Mouse (Mus musculus) midbrain, embryonic 12.5 days (tissue): ENCODE results near the gene Ctnnbip1. TPM values are rescaled to one million over a fixed set of nuclear protein-coding genes. Genes with fewer than 3 reads are reported as not detected.

Experiments
- ATAC-seq: fragments of 200-750 bp; cut with Nextera tagmentation; 2 replicates; pipeline ENCODE4 v1.8.0; 2017; ENCODE audit warnings: low read depth, moderate TSS enrichment, moderate library complexity; ENCODE audit not compliant: low FRiP score
- H3K27ac ChIP-seq: fragments of 300-500 bp; sonication (generic); replicated peaks from 2 replicates; pipeline ENCODE4 v1.5.1; 2016; ENCODE audit warnings: mild to moderate bottlenecking
- H3K27me3 ChIP-seq: fragments of 300-500 bp; sonication (generic); 2 replicates; pipeline ENCODE4 v1.6.1; 2016; ENCODE audit warnings: mild to moderate bottlenecking
- H3K36me3 ChIP-seq: fragments of 300-500 bp; sonication (generic); 2 replicates; pipeline ENCODE4 v1.6.1; 2016
- H3K4me1 ChIP-seq: fragments of 300-500 bp; sonication (generic); 2 replicates; pipeline ENCODE4 v1.6.1; 2016
- H3K4me2 ChIP-seq: fragments of 300-500 bp; sonication (generic); replicated peaks from 2 replicates; pipeline ENCODE4 v1.6.1; 2016; ENCODE audit warnings: mild to moderate bottlenecking, moderate library complexity
- H3K4me3 ChIP-seq: fragments of 300-500 bp; sonication (generic); 2 replicates; pipeline ENCODE4 v1.5.1; 2016; ENCODE audit warnings: mild to moderate bottlenecking
- H3K9ac ChIP-seq: fragments of 300-500 bp; sonication (generic); replicated peaks from 2 replicates; pipeline ENCODE4 v1.6.1; 2016; ENCODE audit warnings: mild to moderate bottlenecking, moderate library complexity
- H3K9me3 ChIP-seq: fragments of 300-500 bp; sonication (generic); 2 replicates; pipeline ENCODE4 v1.6.1; 2016; ENCODE audit warnings: mild to moderate bottlenecking
- WGBS: fragments of 180-500 bp; shearing (Covaris S2); methylation state at CpG from one replicate; pipeline ENCODE4 v1.1.7; 2016; 5-methylcytosine and 5-hydroxymethylcytosine counted together
- polyA plus RNA-seq: library from polyadenylated mRNA; unstranded; fragments of >200 nt; fragmentation: Nextera tagmentation; extraction: Ambion mirVana; gene quantifications from 2 replicates; pipeline ENCODE4 v1.2.1, GENCODE M21; 2016

The Ctnnbip1 gene
- polyA plus RNA-seq, 1 experiment from 2014 or later: 68.2 TPM

- no peak overlapping the region for H3K4me3 ChIP-seq
- H3K27me3 ChIP-seq: no peaks in the 10 kb centered on the region
- no peaks in the 10 kb centered on the region for H3K9me3 ChIP-seq
- no peak overlapping the region for H3K9ac ChIP-seq
- H3K27ac ChIP-seq: no peak overlapping the region
- WGBS: 79% methylated on average over 12 of the region's 12 CpGs
- H3K4me2 ChIP-seq: no peak overlapping the region
- ATAC-seq: no peak
- peaks cover 30% of the 10 kb centered on the region for H3K4me1 ChIP-seq
- no peaks in the 10 kb centered on the region for H3K36me3 ChIP-seq
Observed at GRCm38 (mm10) chr4:149597641-149598208, 79.7 kb downstream of the Ctnnbip1 start.

- WGBS: 83% methylated on average over 6 of the region's 6 CpGs
- H3K9ac ChIP-seq: no peak overlapping the region
- ATAC-seq: no peak
- no peak overlapping the region for H3K4me2 ChIP-seq
- H3K4me1 ChIP-seq: peaks cover 25% of the 10 kb centered on the region
- no peak overlapping the region for H3K4me3 ChIP-seq
- H3K27ac ChIP-seq: no peak overlapping the region
- no peaks in the 10 kb centered on the region for H3K9me3 ChIP-seq
- H3K36me3 ChIP-seq: no peaks in the 10 kb centered on the region
- no peaks in the 10 kb centered on the region for H3K27me3 ChIP-seq
Observed at GRCm38 (mm10) chr4:149599549-149599948, 81.5 kb downstream of the Ctnnbip1 start.

GRCm38 (mm10) chr4:149600130-149600529 lies 82.1 kb downstream of the Ctnnbip1 start:
- H3K36me3 ChIP-seq: no peaks in the 10 kb centered on the region
- WGBS: 90% methylated on average over 4 of the region's 4 CpGs
- no peak for ATAC-seq
- peaks cover 20% of the 10 kb centered on the region for H3K4me1 ChIP-seq
- H3K4me2 ChIP-seq: no peak overlapping the region
- H3K9me3 ChIP-seq: no peaks in the 10 kb centered on the region
- H3K9ac ChIP-seq: no peak overlapping the region
- H3K27me3 ChIP-seq: no peaks in the 10 kb centered on the region
- no peak overlapping the region for H3K4me3 ChIP-seq
- no peak overlapping the region for H3K27ac ChIP-seq

GRCm38 (mm10) chr4:149601484-149601883 lies 83.4 kb downstream of the Ctnnbip1 start:
- peaks cover 26% of the 10 kb centered on the region for H3K4me1 ChIP-seq
- no peaks in the 10 kb centered on the region for H3K9me3 ChIP-seq
- H3K36me3 ChIP-seq: no peaks in the 10 kb centered on the region
- 41% methylated on average over 4 of the region's 4 CpGs for WGBS
- H3K4me3 ChIP-seq: no peak overlapping the region
- no peaks in the 10 kb centered on the region for H3K27me3 ChIP-seq
- H3K27ac ChIP-seq: 0 out of 2 replicates have a peak overlapping the region, but pooled peaks have one; percentile 15
- no peak for ATAC-seq
- H3K4me2 ChIP-seq: no peak overlapping the region
- H3K9ac ChIP-seq: no peak overlapping the region

- ATAC-seq: no peak
- Histone ChIP-seq H3K9ac (no peak overlapping the region), H3K27me3 (no peaks in the 10 kb centered on the region), H3K36me3 (no peaks in the 10 kb centered on the region), H3K9me3 (no peaks in the 10 kb centered on the region), H3K4me1 (peaks cover 34% of the 10 kb centered on the region), H3K4me3 (no peak overlapping the region), H3K27ac (no peak overlapping the region), H3K4me2 (no peak overlapping the region)
- WGBS: 51% methylated on average over 7 of the region's 7 CpGs
Observed at GRCm38 (mm10) chr4:149602236-149602635, 84.2 kb downstream of the Ctnnbip1 start.

- Histone ChIP-seq H3K4me1 (peaks cover 42% of the 10 kb centered on the region), H3K36me3 (0 out of 2 replicates have a peak, but pooled peaks cover 3% of the 10 kb centered on the region), H3K27me3 (no peaks in the 10 kb centered on the region), H3K4me3 (no peak overlapping the region), H3K4me2 (no peak overlapping the region), H3K27ac (no peak overlapping the region), H3K9ac (no peak overlapping the region), H3K9me3 (no peaks in the 10 kb centered on the region)
- ATAC-seq: no peak
- WGBS: 53% methylated on average over 1 of the region's 1 CpGs
Observed at GRCm38 (mm10) chr4:149603860-149604259, 85.8 kb downstream of the Ctnnbip1 start.

GRCm38 (mm10) chr4:149604518-149604917 lies 86.5 kb downstream of the Ctnnbip1 start:
- H3K27ac ChIP-seq: no peak overlapping the region
- WGBS: 79% methylated on average over 3 of the region's 3 CpGs
- H3K9me3 ChIP-seq: no peaks in the 10 kb centered on the region
- peaks cover 48% of the 10 kb centered on the region for H3K4me1 ChIP-seq
- no peak overlapping the region for H3K4me2 ChIP-seq
- H3K27me3 ChIP-seq: no peaks in the 10 kb centered on the region
- H3K9ac ChIP-seq: no peak overlapping the region
- 0 out of 2 replicates have a peak, but pooled peaks cover 3% of the 10 kb centered on the region for H3K36me3 ChIP-seq
- ATAC-seq: no peak
- H3K4me3 ChIP-seq: no peak overlapping the region

- no peak for ATAC-seq
- no peaks in the 10 kb centered on the region for H3K27me3 ChIP-seq
- no peak overlapping the region for H3K4me2 ChIP-seq
- H3K4me3 ChIP-seq: no peak overlapping the region
- no peaks in the 10 kb centered on the region for H3K9me3 ChIP-seq
- WGBS: 76% methylated on average over 18 of the region's 18 CpGs
- H3K9ac ChIP-seq: no peak overlapping the region
- 0 out of 2 replicates have a peak, but pooled peaks cover 3% of the 10 kb centered on the region for H3K36me3 ChIP-seq
- peaks cover 47% of the 10 kb centered on the region for H3K4me1 ChIP-seq
- H3K27ac ChIP-seq: peak overlapping the region; percentile 54
Observed at GRCm38 (mm10) chr4:149606056-149606455, 88.0 kb downstream of the Ctnnbip1 start.

- ATAC-seq: 0 out of 2 replicates have a peak, but pooled peaks have one; percentile 23
- Histone ChIP-seq H3K4me2 (no peak overlapping the region), H3K36me3 (0 out of 2 replicates have a peak, but pooled peaks cover 3% of the 10 kb centered on the region), H3K9me3 (no peaks in the 10 kb centered on the region), H3K27me3 (no peaks in the 10 kb centered on the region), H3K4me3 (no peak overlapping the region), H3K9ac (no peak overlapping the region; the same call in 1 of the 2 replicates), H3K27ac (peak overlapping the region; percentile 54; the same call in 1 of the 2 replicates), H3K4me1 (peaks cover 41% of the 10 kb centered on the region)
- 42% methylated on average over 15 of the region's 15 CpGs for WGBS
Observed at GRCm38 (mm10) chr4:149606766-149607358, 88.8 kb downstream of the Ctnnbip1 start.

GRCm38 (mm10) chr4:149607591-149608308 lies 89.7 kb downstream of the Ctnnbip1 start:
- ATAC-seq: peak; percentile 30; the same call in 1 of the 2 replicates
- Histone ChIP-seq H3K9ac (no peak overlapping the region), H3K36me3 (0 out of 2 replicates have a peak, but pooled peaks cover 3% of the 10 kb centered on the region), H3K27me3 (no peaks in the 10 kb centered on the region), H3K4me3 (no peak overlapping the region), H3K4me1 (peaks cover 36% of the 10 kb centered on the region), H3K27ac (peak overlapping the region; percentile 54; the same call in 1 of the 2 replicates), H3K9me3 (no peaks in the 10 kb centered on the region), H3K4me2 (no peak overlapping the region)
- 64% methylated on average over 20 of the region's 20 CpGs for WGBS

GRCm38 (mm10) chr4:149608309-149608638 lies 90.2 kb downstream of the Ctnnbip1 start:
- ATAC-seq: no peak
- no peak overlapping the region for H3K9ac ChIP-seq

More at GRCm38 (mm10) chr4:149608309-149608638, 90.2 kb downstream of the Ctnnbip1 start:
- H3K36me3 ChIP-seq: 0 out of 2 replicates have a peak, but pooled peaks cover 3% of the 10 kb centered on the region
- WGBS: 84% methylated on average over 6 of the region's 6 CpGs
- no peak overlapping the region for H3K4me2 ChIP-seq
- no peaks in the 10 kb centered on the region for H3K9me3 ChIP-seq
- no peak overlapping the region for H3K4me3 ChIP-seq
- H3K27ac ChIP-seq: no peak overlapping the region
- no peaks in the 10 kb centered on the region for H3K27me3 ChIP-seq
- H3K4me1 ChIP-seq: peaks cover 36% of the 10 kb centered on the region
